Mouse (Mus musculus) G1E (cell line): ENCODE measurements around the gene Lamtor4.

Experiments used
- CTCF ChIP-seq: IDR thresholded peaks from 2 replicates; pipeline ENCODE4 v1.5.1; 2012; ENCODE audit warnings: low read depth, low read length, inconsistent platforms, mixed read lengths
- GATA1 ChIP-seq: IDR thresholded peaks from 2 replicates; pipeline ENCODE4 v1.6.1; 2012; ENCODE audit warnings: borderline replicate concordance, low read length, inconsistent platforms, mixed read lengths
- GATA2 ChIP-seq: IDR thresholded peaks from 2 replicates; pipeline ENCODE4 v1.6.1; 2012; ENCODE audit warnings: low read depth, low read length, inconsistent platforms, borderline replicate concordance
- POLR2AphosphoS5 ChIP-seq: IDR thresholded peaks from 2 replicates; pipeline ENCODE4 v1.6.1; 2012; ENCODE audit warnings: low read depth, low read length, inconsistent platforms; ENCODE audit not compliant: insufficient replicate concordance
- TAL1 ChIP-seq: conservative IDR thresholded peaks from 2 replicates; pipeline ENCODE4 v1.6.1; 2012; ENCODE audit warnings: low read depth, low read length, inconsistent platforms, mixed read lengths

- no peak for TF ChIP-seq GATA1
- no peak for TF ChIP-seq CTCF
- no peak for TF ChIP-seq TAL1
- no peak for TF ChIP-seq POLR2AphosphoS5
- no peak for TF ChIP-seq GATA2
Measured at GRCm38 (mm10) chr5:138229511-138229910, 25.8 kb upstream of the Lamtor4 start.
